Mouse (Mus musculus): Measurements from ENCODE around the gene Plet1. TPM values are rescaled to one million over a fixed set of nuclear protein-coding genes. Genes with fewer than 3 reads are reported as not detected.

Plet1 gene
- polyA plus RNA-seq, 1 experiment from 2014 or later: 0.58 TPM

DNA sequence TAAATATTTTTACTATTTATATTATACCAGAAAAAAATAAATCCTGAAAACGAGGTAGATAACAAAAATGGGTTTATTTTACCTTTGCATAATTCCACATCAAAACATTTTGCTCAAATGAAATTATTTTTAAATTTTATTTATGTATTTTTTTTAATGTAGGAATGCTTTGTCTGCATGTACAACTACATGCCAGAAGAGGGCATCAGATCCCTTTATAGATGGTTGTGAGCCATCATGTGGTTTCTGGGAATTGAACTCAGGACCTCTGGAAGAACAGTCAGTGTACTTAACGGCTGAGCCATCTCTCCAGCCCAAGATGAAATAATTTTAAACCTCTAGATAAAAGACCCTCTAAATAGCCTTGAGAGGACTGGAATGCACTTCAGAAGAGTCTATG lies 27.2 kb downstream of the Plet1 start:
- Histone ChIP-seq H3K9me3 (no peaks in the 10 kb centered on the region), H3K4me3 (replicated peaks) (no peak overlapping the region), H3K27me3 (no peaks in the 10 kb centered on the region), H3K9ac (replicated peaks) (no peak overlapping the region), H3K27ac (no peak overlapping the region), H3K4me1 (replicated peaks) (peaks cover under 1% of the 10 kb centered on the region; the same call in 1 of the 2 replicates), H3K4me2 (replicated peaks) (no peak overlapping the region), H3K36me3 (peaks cover 17% of the 10 kb centered on the region)
- 65% methylated on average over 2 of the region's 2 CpGs for WGBS
- ATAC-seq: no peak

DNA sequence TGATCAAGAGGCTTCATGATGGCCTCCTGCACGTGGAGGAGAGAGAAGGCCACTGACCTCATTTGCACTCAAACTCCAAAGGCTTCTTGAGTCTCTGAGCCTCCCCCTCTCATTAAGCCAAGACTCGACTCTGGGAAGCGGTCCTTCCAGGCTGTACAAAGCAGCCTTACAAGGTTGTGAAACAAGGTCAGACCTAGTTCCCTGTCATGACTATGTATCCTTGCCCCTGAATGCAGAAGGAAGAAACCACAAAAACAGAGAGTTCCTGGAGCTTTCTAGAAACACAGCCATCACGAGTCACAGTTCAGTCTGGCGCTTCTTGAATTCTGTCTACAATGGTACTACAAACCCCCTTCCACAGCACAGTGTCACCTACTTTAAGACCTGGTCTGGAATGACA lies 28.2 kb downstream of the Plet1 start:
- Histone ChIP-seq H3K9ac (replicated peaks) (no peak overlapping the region), H3K27ac (no peak overlapping the region), H3K4me2 (replicated peaks) (no peak overlapping the region), H3K4me1 (replicated peaks) (peaks cover 9% of the 10 kb centered on the region), H3K36me3 (peaks cover 17% of the 10 kb centered on the region), H3K4me3 (replicated peaks) (no peak overlapping the region), H3K27me3 (no peaks in the 10 kb centered on the region), H3K9me3 (no peaks in the 10 kb centered on the region)
- WGBS: 81% methylated on average over 5 of the region's 5 CpGs
- no peak for ATAC-seq

DNA sequence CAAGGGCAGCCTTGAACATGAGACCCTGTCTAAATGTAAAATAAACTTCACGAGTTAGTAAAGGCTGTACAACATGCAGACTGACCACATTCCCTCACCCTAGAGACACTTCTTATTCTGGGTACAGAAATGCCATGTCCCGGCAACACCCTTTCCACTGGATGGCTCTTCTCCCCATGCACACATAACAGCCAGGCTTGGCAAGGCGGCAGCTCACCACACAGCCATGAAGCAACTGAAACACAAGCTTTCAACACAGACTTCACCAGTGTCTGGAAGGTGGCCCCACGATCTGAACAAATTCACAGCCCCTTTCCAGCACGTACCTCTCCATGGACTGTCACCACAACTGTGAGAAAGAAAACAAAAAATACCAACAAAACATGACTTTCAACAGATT lies 30.6 kb downstream of the Plet1 start:
- Histone ChIP-seq H3K27me3 (no peaks in the 10 kb centered on the region), H3K4me3 (replicated peaks) (no peak overlapping the region), H3K4me1 (replicated peaks) (peaks cover 15% of the 10 kb centered on the region), H3K4me2 (replicated peaks) (no peak overlapping the region), H3K9ac (replicated peaks) (no peak overlapping the region), H3K36me3 (peaks cover 17% of the 10 kb centered on the region), H3K9me3 (no peaks in the 10 kb centered on the region), H3K27ac (no peak overlapping the region)
- ATAC-seq: no peak
- 92% methylated on average over 5 of the region's 5 CpGs for WGBS

DNA sequence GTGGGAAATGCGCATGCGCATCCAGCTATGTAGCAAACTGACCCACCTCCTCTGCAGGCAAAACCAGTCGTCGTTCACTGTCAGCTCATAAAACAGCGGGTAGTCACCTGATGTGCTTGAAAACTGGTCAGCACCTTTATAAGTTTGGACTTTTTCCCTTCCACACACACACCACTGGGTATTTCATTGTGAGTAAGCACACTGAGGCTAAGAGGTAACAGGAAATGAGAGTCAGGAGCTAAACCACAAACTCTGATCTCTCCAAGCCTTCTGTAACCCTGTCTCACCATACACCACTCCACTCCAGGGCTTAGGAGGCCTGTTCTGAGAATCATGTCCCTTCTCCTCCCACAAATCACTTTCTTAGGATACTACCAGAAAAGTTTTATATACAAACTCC lies 31.3 kb downstream of the Plet1 start:
- no peak overlapping the region for H3K4me3 ChIP-seq (replicated peaks)
- H3K36me3 ChIP-seq: peaks cover 15% of the 10 kb centered on the region
- H3K27ac ChIP-seq: no peak overlapping the region
- no peaks in the 10 kb centered on the region for H3K9me3 ChIP-seq
- 87% methylated on average over 5 of the region's 5 CpGs for WGBS
- peaks cover 15% of the 10 kb centered on the region for H3K4me1 ChIP-seq (replicated peaks)
- H3K27me3 ChIP-seq: no peaks in the 10 kb centered on the region
- no peak overlapping the region for H3K9ac ChIP-seq (replicated peaks)
- no peak for ATAC-seq
- no peak overlapping the region for H3K4me2 ChIP-seq (replicated peaks)

DNA sequence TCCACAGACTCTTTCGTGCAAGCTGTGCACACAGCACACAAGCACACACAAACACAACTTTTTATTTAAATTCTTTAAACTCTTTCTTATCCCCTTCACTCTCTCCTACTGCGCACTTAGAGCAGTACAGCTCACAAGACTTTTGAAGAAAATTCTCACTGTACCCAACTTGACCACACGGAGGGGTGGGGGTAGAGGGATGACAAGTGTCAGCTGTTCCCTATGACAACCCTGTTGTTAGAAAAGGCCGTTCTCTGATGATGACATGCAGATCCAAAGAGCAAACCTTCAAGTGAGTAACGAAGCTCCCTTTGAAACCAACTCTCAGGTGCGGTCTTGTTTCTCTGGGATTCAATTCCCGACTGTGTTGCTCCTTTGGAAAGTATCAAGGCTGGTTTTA lies 33.5 kb downstream of the Plet1 start:
- H3K4me2 ChIP-seq (replicated peaks): peak overlapping the region; percentile 69
- peak overlapping the region; percentile 74 for H3K9ac ChIP-seq (replicated peaks)
- H3K36me3 ChIP-seq: peaks cover 10% of the 10 kb centered on the region
- H3K9me3 ChIP-seq: no peaks in the 10 kb centered on the region
- WGBS: 48% methylated on average over 7 of the region's 7 CpGs
- no peaks in the 10 kb centered on the region for H3K27me3 ChIP-seq
- peak overlapping the region; percentile 73 for H3K4me3 ChIP-seq (replicated peaks)
- H3K27ac ChIP-seq: no peak overlapping the region
- H3K4me1 ChIP-seq (replicated peaks): peaks cover 15% of the 10 kb centered on the region
- peak; percentile 25 for ATAC-seq

DNA sequence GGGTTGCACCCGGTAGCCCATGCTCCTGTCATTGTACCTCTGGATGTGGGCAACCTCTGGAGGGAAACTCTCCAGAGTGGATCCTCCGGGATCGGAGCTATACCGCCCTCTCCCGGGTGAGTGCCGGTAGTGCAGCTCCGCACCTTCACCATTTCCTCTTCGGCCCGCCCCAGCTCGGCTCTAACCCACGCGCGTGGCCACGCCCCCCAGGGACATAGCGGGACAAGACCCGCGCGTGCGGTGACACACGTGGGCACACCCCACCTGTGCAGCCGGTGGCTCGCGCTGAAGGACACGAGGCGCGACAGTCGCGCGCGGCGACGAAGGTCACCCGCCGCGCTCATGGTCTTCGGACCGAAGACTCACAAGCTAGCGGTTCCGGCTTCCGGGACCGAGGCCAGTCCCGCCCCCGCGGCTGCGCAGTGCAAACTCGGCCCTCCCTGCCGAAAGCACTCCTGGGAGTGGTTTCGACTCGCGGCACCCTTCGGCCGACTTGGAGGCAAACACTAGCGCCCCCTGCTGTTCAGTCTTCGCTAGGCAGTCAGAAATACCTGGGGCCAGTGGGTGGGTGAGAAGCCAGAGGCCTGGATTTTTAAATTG lies 34.1 kb downstream of the Plet1 start, which contains the start of gene Pts:
Gene Pts (minus strand): TSS at position 432 of the 600 bp plus-strand sequence.
- peak within 1 kb of the TSS; percentile 74 for H3K9ac ChIP-seq (replicated peaks)
- WGBS: under 1% methylated on average over 54 of the region's 54 CpGs
- peaks cover 15% of the 10 kb centered on the region for H3K4me1 ChIP-seq (replicated peaks)
- no peaks in the 10 kb centered on the region for H3K27me3 ChIP-seq
- ATAC-seq: peak; percentile 99
- no peaks in the 10 kb centered on the region for H3K9me3 ChIP-seq
- peaks cover 10% of the 10 kb centered on the region for H3K36me3 ChIP-seq
- H3K27ac ChIP-seq: peak within 1 kb of the TSS; percentile 68
- H3K4me3 ChIP-seq (replicated peaks): peak within 1 kb of the TSS; percentile 73
- H3K4me2 ChIP-seq (replicated peaks): peak within 1 kb of the TSS; percentile 69

DNA sequence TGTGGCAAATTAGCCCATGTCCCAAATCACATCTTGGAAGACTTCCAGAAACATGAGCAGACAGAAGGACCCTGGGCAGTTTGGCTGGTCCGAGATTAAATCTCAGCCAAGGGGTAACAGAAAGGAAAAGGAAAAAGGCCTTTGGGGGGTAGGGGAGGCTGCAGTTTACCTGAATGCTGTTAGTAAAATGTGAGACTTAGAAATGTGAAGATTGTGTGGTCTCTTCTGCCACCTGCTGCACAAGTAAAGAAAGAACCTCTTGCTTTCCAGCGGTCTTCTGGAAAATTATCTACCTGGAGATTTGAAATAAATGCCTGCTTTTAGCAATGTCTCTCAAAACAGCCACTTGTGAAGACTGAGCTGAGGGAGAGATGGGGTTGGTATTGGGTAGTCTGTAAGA lies 36.6 kb downstream of the Plet1 start:
- no peaks in the 10 kb centered on the region for H3K36me3 ChIP-seq
- WGBS: 28% methylated on average over 2 of the region's 2 CpGs
- no peaks in the 10 kb centered on the region for H3K27me3 ChIP-seq
- H3K4me2 ChIP-seq (replicated peaks): no peak overlapping the region
- no peak for ATAC-seq
- no peak overlapping the region for H3K27ac ChIP-seq
- H3K4me1 ChIP-seq (replicated peaks): peaks cover 15% of the 10 kb centered on the region
- H3K9me3 ChIP-seq: no peaks in the 10 kb centered on the region
- H3K4me3 ChIP-seq (replicated peaks): no peak overlapping the region
- H3K9ac ChIP-seq (replicated peaks): no peak overlapping the region

DNA sequence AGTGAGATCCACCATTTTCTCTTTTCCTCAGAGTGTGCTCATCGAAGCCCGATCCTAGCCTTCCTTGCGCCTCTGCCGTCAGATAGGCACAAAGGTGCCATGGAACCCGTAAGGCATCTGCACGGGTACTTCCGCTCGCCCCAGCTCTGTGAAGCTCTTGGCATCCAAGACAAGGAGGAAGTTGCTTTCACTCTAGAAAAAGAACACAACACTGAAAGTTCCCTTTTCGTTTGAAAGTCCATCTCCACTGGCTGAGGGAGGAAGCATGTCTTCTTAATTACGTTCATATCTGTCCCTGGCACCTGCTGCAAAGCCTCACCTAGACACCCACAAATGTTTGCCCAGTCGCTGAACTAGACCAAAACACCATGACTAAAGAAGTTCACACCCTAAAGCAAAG lies 39.0 kb downstream of the Plet1 start:
- Histone ChIP-seq H3K36me3 (no peaks in the 10 kb centered on the region), H3K9ac (replicated peaks) (no peak overlapping the region), H3K27ac (no peak overlapping the region), H3K9me3 (no peaks in the 10 kb centered on the region), H3K27me3 (no peaks in the 10 kb centered on the region), H3K4me2 (replicated peaks) (no peak overlapping the region), H3K4me1 (replicated peaks) (no peaks in the 10 kb centered on the region), H3K4me3 (replicated peaks) (no peak overlapping the region)
- 85% methylated on average over 11 of the region's 11 CpGs for WGBS
- no peak for ATAC-seq

DNA sequence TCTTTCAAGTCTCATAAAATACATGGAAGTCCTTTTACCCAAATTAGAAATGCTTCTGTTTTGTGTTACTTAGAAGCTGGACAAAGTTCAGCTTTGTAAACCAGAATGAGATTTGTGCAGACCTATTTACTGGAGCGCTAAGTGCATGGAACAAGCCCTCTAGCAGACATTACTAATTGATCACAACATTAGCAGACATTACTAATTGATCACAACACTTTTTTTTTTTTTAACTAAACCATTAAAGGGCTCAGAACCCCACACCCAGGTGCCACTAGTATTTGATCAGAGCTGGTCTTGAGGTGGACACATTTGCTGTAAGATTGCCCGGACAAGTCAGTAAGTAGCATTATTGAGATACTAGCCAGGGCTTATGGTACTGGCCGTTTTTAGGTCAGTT lies 39.5 kb downstream of the Plet1 start:
- no peak overlapping the region for H3K4me3 ChIP-seq (replicated peaks)
- 83% methylated on average over 3 of the region's 3 CpGs for WGBS
- no peaks in the 10 kb centered on the region for H3K36me3 ChIP-seq
- H3K4me1 ChIP-seq (replicated peaks): no peaks in the 10 kb centered on the region
- no peak for ATAC-seq
- H3K9me3 ChIP-seq: no peaks in the 10 kb centered on the region
- H3K4me2 ChIP-seq (replicated peaks): no peak overlapping the region
- H3K27ac ChIP-seq: no peak overlapping the region
- no peaks in the 10 kb centered on the region for H3K27me3 ChIP-seq
- H3K9ac ChIP-seq (replicated peaks): no peak overlapping the region

DNA sequence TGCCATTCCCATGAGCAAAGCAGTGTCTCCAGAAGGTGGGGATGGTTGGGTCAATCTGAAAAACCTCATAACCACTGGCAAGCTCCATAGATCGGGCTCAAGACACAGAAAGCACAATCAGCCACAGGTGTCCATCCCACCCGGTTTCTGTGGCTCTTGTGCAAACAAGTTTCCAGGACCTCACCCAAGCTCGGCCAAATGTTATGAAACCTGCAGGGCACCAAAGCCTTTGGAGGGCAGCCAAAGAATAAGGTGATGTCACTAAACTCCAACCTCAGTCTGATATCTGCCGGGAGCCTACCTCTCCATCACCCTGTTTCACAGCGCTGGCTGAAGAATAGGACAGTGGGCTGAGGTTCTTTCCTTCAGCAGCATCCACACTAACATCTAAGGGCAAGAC lies 41.6 kb downstream of the Plet1 start:
- H3K9ac ChIP-seq (replicated peaks): no peak overlapping the region
- H3K4me2 ChIP-seq (replicated peaks): no peak overlapping the region
- H3K27ac ChIP-seq: no peak overlapping the region
- WGBS: 93% methylated on average over 5 of the region's 5 CpGs
- H3K27me3 ChIP-seq: no peaks in the 10 kb centered on the region
- no peaks in the 10 kb centered on the region for H3K4me1 ChIP-seq (replicated peaks)
- H3K4me3 ChIP-seq (replicated peaks): no peak overlapping the region
- H3K9me3 ChIP-seq: no peaks in the 10 kb centered on the region
- ATAC-seq: no peak
- no peaks in the 10 kb centered on the region for H3K36me3 ChIP-seq

DNA sequence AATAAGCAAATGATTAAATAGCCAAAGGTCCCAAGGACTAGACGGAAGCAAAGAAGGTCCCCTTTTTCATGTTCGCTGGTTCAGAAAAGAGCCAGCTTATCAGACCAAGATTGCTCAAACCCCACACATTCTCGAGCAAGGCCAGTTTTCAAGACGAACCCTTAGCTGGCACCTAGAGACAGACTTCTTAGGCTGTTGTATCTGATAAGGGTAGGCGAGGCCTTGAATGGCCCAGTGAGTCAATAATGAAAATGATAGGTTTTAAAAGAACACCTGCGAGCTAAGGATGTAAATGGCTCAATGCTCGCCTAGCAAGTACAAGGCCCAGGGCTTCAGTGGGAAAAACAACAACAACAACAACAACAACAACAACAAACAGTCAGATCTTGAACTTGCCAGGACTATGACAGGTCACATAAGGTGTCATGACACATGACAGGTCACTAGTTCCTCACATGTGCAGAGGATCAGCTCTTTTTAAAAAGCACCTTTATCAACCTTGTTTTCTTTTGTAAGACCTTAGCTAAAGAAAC lies 42.3 kb downstream of the Plet1 start:
- no peaks in the 10 kb centered on the region for H3K27me3 ChIP-seq
- H3K4me1 ChIP-seq (replicated peaks): no peaks in the 10 kb centered on the region
- WGBS: 86% methylated on average over 7 of the region's 7 CpGs
- no peak overlapping the region for H3K9ac ChIP-seq (replicated peaks)
- no peak overlapping the region for H3K4me2 ChIP-seq (replicated peaks)
- H3K4me3 ChIP-seq (replicated peaks): no peak overlapping the region
- no peak for ATAC-seq
- H3K36me3 ChIP-seq: no peaks in the 10 kb centered on the region
- no peak overlapping the region for H3K27ac ChIP-seq
- H3K9me3 ChIP-seq: no peaks in the 10 kb centered on the region

DNA sequence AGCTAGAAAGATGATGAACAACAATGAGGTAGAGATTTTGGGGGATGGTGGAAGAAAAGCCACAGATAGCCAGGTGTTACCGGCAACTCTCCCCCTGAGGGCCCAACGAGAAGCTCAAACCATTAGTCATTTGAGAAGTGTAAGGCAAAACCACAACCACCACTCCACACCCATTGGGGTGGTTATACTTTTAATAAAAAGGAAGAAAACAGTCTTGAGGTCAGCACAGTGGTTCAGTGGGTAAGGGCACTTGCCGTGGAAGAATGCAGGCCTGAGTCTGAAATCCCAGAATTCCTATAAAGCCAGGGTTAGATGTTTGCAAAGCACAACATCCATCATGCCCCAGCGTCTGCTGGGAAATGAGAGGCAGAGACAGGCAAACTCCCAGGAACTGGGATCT lies 43.0 kb downstream of the Plet1 start:
- WGBS: 88% methylated on average over 4 of the region's 4 CpGs
- ATAC-seq: no peak

DNA sequence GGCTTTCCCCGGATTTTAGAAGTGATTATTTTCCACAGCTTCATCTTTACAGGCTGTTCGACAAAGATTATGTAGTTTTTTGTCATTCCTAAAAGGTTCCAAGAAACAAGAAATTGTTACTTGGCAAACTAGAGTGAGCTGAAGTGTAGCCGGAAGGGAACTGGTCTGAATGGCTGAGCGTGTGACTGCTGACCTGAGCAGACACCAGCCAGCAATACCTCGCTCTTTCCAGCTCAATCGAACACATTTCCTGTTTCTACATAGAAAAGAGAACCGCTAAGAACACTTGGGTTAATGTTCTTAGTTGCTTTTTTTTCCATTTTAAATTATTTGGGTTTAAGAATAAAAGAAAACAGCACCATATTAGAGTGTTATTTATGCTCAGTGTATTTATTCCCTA lies 45.8 kb downstream of the Plet1 start:
- Histone ChIP-seq H3K4me1 (replicated peaks) (no peaks in the 10 kb centered on the region), H3K36me3 (no peaks in the 10 kb centered on the region), H3K4me3 (replicated peaks) (no peak overlapping the region), H3K27me3 (no peaks in the 10 kb centered on the region), H3K4me2 (replicated peaks) (no peak overlapping the region), H3K27ac (no peak overlapping the region), H3K9ac (replicated peaks) (no peak overlapping the region), H3K9me3 (no peaks in the 10 kb centered on the region)
- 76% methylated on average over 7 of the region's 7 CpGs for WGBS
- ATAC-seq: no peak

More for the DNA sequence above, 43.0 kb downstream of the Plet1 start:
- Histone ChIP-seq H3K9me3 (no peaks in the 10 kb centered on the region), H3K27ac (no peak overlapping the region), H3K4me3 (replicated peaks) (no peak overlapping the region), H3K9ac (replicated peaks) (no peak overlapping the region), H3K4me2 (replicated peaks) (no peak overlapping the region), H3K36me3 (no peaks in the 10 kb centered on the region), H3K27me3 (no peaks in the 10 kb centered on the region), H3K4me1 (replicated peaks) (no peaks in the 10 kb centered on the region)

All from midbrain, embryonic 13.5 days (tissue).